Mouse (Mus musculus) heart, adult 8-10 months (tissue): ENCODE results near the gene Klhl31. TPM values are rescaled to one million over a fixed set of nuclear protein-coding genes. Genes with fewer than 3 reads are reported as not detected.
A peak's percentile ranks its signal among the peaks of the same experiment; 100 is the strongest.

Experiments
- DNase-seq: peaks from one replicate; pipeline ENCODE4 v3.0.0; 2022; ENCODE audit warnings: low spot score
- total RNA-seq, 4 experiments: library from RNA; stranded (reverse); gene quantifications; 2 replicates each; pipeline ENCODE4 v1.2.4; 2022

Gene Klhl31
- total RNA-seq, 4 experiments from 2014 or later, result 126 to 143 (median 134) TPM

- no peak for DNase-seq
These were observed 67.2 kb downstream of the Klhl31 start for GRCm38 (mm10) chr9:77703476-77703875.

- no peak for DNase-seq
These were observed 67.8 kb downstream of the Klhl31 start for GRCm38 (mm10) chr9:77704108-77704507.

- DNase-seq, result no peak
These were observed 70.2 kb downstream of the Klhl31 start for GRCm38 (mm10) chr9:77706515-77706914.

GRCm38 (mm10) chr9:77707433-77708139 lies 71.3 kb downstream of the Klhl31 start:
- no peak for DNase-seq

- DNase-seq, result peak; percentile 26
These were observed 72.7 kb downstream of the Klhl31 start for GRCm38 (mm10) chr9:77708950-77709349.

Other genes starting within 250 kb of the Klhl31 start
- 10 to 100 TPM; 15.5 to 19.9 (median 16.8) TPM for gene Lrrc1, start 91.6 kb upstream of the Klhl31 start, total RNA-seq
- 10 to 100 TPM; 11.7 to 14.3 (median 12.5) TPM for gene Gclc, start 118.0 kb downstream of the Klhl31 start, total RNA-seq